Mouse (Mus musculus): Measurements from ENCODE around the gene Mgat5b.

Mgat5b gene

GRCm38 (mm10) chr11:117035661-117036336, 117.1 kb downstream of the Mgat5b start:
- DNase-seq = no peak
